Mouse (Mus musculus): ENCODE results near the gene Wbp1l.

Gene Wbp1l

GRCm38 (mm10) chr19:46598187-46598586 is 697 bp upstream of the Wbp1l start:
- no peak for DNase-seq (ENCODE audit: low read depth in 1 of 2, low spot score in 2 of 2)

GRCm38 (mm10) chr19:46599375-46600256 is 732 bp downstream of the Wbp1l start:
- no peak for DNase-seq (ENCODE audit: low read depth in 1 of 2, low spot score in 2 of 2)

- no peak for DNase-seq (ENCODE audit: low read depth in 1 of 2, low spot score in 2 of 2)
These were observed 1.5 kb downstream of the Wbp1l start for GRCm38 (mm10) chr19:46600371-46600770.

GRCm38 (mm10) chr19:46601491-46601890 is 2.6 kb downstream of the Wbp1l start:
- no peak for DNase-seq (ENCODE audit: low read depth in 1 of 2, low spot score in 2 of 2)

- no peak for DNase-seq (ENCODE audit: low read depth in 1 of 2, low spot score in 2 of 2)
These were observed 3.5 kb downstream of the Wbp1l start for GRCm38 (mm10) chr19:46602406-46602805.

GRCm38 (mm10) chr19:46606718-46607117 is 7.8 kb downstream of the Wbp1l start:
- DNase-seq (ENCODE audit: low read depth in 1 of 2, low spot score in 2 of 2) = no peak

GRCm38 (mm10) chr19:46607424-46607823 is 8.5 kb downstream of the Wbp1l start:
- no peak for DNase-seq (ENCODE audit: low read depth in 1 of 2, low spot score in 2 of 2)

- no peak for DNase-seq (ENCODE audit: low read depth in 1 of 2, low spot score in 2 of 2)
These were observed 9.3 kb downstream of the Wbp1l start for GRCm38 (mm10) chr19:46608158-46608557.

GRCm38 (mm10) chr19:46616378-46616777 is 17.5 kb downstream of the Wbp1l start:
- no peak for DNase-seq (ENCODE audit: low read depth in 1 of 2, low spot score in 2 of 2)

GRCm38 (mm10) chr19:46617361-46617760 is 18.5 kb downstream of the Wbp1l start:
- DNase-seq (ENCODE audit: low read depth in 1 of 2, low spot score in 2 of 2) = no peak

- peak; percentile 50 to 52 for DNase-seq (ENCODE audit: low read depth in 1 of 2, low spot score in 2 of 2)
These were observed 19.4 kb downstream of the Wbp1l start for GRCm38 (mm10) chr19:46618322-46618721.

- no peak for DNase-seq (ENCODE audit: low read depth in 1 of 2, low spot score in 2 of 2)
These were observed 20.1 kb downstream of the Wbp1l start for GRCm38 (mm10) chr19:46619001-46619400.

- no peak for DNase-seq (ENCODE audit: low read depth in 1 of 2, low spot score in 2 of 2)
These were observed 20.6 kb downstream of the Wbp1l start for GRCm38 (mm10) chr19:46619518-46619917.

- DNase-seq (ENCODE audit: low read depth in 1 of 2, low spot score in 2 of 2) = no peak
These were observed 21.3 kb downstream of the Wbp1l start for GRCm38 (mm10) chr19:46620016-46620808.

- no peak for DNase-seq (ENCODE audit: low read depth in 1 of 2, low spot score in 2 of 2)
These were observed 22.6 kb downstream of the Wbp1l start for GRCm38 (mm10) chr19:46621236-46622183.

GRCm38 (mm10) chr19:46622659-46623193 is 23.8 kb downstream of the Wbp1l start:
- DNase-seq (ENCODE audit: low read depth in 1 of 2, low spot score in 2 of 2) = no peak

GRCm38 (mm10) chr19:46623194-46623667 is 24.3 kb downstream of the Wbp1l start:
- no peak for DNase-seq (ENCODE audit: low read depth in 1 of 2, low spot score in 2 of 2)

- no peak for DNase-seq (ENCODE audit: low read depth in 1 of 2, low spot score in 2 of 2)
These were observed 25.2 kb downstream of the Wbp1l start for GRCm38 (mm10) chr19:46623790-46624772.

GRCm38 (mm10) chr19:46625015-46625414 is 26.1 kb downstream of the Wbp1l start:
- DNase-seq (ENCODE audit: low read depth in 1 of 2, low spot score in 2 of 2) = no peak

Data from monocyte, adult 2 months (primary cell).